Mouse (Mus musculus) layer of hippocampus, adult 9-10 months (tissue): ENCODE measurements around the gene Ptprd.

Experiments
- DNase-seq: peaks from one replicate; pipeline ENCODE4 v3.0.0; 2022; ENCODE audit warnings: low spot score

Gene Ptprd

GRCm38 (mm10) chr4:76913532-76914150 is 1298.1 kb downstream of the Ptprd start:
- no peak for DNase-seq

DNA sequence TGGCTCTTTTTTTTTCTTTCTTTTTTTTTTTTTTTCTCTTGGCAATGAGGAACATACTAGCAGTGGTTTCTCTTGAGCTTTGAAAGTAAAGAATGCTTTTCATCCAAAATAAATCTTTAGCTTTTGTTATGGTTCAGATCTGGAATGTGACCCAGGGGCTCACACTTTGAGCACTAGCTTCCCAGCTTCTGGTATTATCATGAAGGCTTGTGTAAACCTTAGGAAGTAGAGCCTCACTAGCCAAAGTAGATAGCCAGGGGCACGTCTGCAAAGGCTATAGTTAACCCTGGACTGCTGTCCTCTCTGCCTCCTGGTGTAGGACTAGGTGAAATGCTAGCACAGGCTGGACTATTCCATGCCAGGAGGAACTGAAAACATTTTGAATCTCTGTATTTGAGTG is 1310.1 kb downstream of the Ptprd start:
- no peak for DNase-seq

- no peak for DNase-seq
Observed at GRCm38 (mm10) chr4:76889669-76890068, 1322.1 kb downstream of the Ptprd start.

DNA sequence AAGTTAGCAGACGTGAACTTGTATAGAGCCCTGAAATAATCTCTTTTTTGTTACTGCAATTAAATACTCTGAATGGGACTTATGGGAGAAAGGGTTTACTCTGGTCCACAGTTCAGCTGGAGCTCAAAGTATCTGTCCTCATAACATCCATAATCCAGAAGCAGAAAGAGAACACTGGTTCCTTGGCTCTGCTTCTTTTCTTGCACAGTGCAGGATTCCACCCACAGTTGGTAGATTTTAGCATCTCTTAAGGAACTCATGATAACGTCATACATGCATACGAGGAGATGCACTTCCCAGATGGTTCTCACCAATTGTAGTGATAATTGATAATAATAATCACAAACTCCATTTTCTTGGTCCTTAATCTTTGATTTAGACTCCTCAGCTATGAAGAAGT is 1330.2 kb downstream of the Ptprd start:
- DNase-seq: no peak

- DNase-seq: no peak
Observed at GRCm38 (mm10) chr4:76870971-76871370, 1340.8 kb downstream of the Ptprd start.

DNA sequence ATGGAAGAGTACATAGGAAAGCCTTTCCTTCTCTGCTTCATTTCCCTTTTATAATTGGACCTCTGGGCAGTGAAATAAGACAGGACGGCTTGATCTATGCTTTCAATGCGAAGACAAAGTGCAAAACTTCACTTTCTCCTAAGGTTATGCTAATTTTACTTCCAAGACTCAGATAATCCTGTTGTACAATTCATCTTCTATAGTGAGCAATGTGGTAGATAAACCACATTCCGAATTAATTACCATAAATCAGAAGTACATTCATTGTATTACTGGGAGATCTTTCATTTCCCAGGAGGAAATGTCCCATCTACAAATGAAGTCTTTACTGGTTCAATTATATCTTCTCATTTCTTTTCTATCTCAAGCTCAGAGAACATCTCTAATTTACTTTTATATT is 1346.2 kb downstream of the Ptprd start:
- no peak for DNase-seq

- DNase-seq: no peak
Observed at GRCm38 (mm10) chr4:76846265-76846664, 1365.5 kb downstream of the Ptprd start.

DNA sequence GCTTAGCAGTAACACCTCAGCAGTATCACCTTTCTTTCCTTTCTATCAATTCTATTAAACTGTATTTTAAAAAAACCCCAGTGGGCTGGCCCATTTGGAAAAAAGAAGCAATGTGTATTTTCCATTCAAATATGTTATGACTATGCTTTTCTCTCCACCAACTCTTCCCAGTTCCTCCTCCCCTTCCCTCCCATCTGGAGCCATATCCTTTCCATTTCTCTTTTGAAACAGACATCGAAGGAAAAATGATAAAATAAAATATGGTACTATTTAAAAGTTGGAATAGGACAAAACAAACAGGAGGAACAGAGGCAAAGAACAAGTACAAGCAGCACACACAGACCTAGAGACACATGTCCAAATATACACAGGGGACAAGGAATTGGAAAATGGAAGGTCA is 1372.7 kb downstream of the Ptprd start:
- no peak for DNase-seq

DNA sequence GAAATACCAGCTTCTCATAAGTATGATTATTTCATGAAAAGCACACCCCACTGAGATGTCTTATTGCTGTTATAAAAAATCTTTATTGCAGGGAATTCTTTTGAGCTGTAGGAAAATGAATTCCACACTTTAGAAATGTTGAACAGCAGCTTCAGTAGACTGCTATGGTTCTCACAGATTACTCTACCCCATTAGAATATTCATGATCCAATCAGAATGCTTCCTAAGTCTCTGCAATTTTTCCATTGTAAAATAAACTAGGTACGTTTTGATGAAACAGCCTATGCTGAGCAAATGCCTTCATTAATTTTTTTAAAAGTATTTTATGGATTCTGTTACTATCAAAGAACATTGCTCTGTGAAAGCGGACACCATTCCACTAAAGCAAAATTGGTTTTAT is 1399.6 kb downstream of the Ptprd start:
- no peak for DNase-seq

DNA sequence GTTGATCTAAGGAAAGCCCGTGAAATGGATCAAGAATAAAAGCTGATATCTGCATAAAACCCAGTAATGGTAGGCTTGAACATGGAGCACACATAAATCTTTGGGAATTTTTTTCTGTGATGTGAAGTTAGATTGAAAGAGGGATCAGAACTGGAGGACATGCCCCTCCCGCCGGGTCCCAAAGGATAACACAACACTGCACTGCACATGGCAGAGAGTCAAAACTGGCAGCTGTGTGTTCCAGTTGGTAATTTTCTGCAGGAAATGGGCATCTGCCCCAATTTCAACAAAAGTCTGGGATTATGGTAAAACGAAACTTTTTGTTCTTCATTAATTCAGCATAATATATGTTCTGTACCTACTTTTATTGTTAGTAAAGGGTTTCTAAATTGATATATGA is 1409.1 kb downstream of the Ptprd start:
- DNase-seq: no peak

DNA sequence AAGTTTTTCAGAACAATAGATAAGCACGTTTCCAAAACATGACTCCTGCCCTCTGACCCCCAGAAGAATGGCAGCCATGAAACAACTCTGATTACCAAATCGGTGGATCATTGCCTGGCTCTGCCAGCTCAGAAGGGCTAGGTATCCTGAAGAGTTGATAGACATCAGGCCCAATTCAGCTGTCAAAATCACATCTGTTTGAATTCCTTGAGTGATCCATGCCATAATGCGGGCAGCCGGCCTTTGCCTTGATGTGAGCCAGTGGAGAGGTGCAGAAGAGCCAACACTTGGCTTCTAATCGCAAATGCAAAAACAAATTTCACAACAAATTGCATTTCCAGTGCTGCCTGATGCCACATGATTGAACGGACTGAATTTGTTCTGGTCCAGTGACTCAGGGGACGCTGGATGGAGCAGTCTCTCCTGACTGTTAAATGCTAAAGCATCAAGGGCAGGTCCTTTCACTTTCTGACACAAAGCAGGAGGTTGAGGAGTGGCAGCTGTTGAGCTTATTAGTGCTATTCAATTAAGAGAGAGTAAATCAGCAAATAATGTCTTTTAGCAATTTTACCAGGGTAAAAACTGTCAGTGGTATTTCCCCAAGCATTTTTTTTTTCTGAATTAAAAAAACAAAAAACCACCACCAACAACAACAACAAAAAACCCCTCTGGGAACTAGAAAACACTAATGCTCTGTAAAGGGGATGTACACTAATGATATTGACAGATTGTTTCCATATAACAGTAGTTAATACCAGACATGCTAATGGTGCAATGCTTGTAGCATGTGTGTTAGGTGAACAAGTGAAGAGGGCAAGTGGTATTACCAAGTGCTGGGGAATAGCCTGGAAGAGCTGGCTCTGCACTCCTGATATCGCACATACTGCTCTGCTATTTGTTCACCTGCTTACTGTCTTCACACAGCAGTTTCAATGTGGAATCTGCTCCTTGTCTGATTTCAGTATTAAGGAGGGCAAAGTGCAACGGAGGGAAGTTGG is 1413.5 kb downstream of the Ptprd start:
- DNase-seq: no peak

GRCm38 (mm10) chr4:76785389-76785788 is 1426.4 kb downstream of the Ptprd start:
- no peak for DNase-seq

DNA sequence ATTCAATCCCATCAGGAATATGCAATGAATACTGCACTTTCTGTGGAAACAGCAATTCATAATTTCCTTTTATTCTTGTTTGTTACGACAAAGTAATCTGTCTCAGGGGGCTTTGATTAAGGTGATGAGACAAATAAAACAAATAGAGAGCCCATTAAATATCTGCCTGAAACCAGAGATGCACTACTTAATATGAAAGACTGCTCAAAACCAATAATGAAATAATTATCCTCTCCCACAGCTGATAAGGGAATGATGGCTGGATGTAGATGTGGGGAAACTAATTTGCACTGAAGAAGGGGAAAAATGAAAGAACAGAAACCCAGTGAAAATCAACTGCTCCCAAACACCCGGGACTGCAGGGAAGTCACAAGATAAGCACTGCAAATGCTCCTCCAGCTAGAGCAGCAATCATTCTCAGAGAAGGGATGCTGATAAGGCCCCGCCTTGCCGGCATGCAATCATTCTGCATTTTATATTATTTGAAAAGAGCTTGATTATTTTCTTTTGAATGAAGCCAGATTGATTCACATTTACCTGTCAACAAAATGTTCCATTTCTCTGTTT is 1432.1 kb downstream of the Ptprd start:
- DNase-seq: no peak

DNA sequence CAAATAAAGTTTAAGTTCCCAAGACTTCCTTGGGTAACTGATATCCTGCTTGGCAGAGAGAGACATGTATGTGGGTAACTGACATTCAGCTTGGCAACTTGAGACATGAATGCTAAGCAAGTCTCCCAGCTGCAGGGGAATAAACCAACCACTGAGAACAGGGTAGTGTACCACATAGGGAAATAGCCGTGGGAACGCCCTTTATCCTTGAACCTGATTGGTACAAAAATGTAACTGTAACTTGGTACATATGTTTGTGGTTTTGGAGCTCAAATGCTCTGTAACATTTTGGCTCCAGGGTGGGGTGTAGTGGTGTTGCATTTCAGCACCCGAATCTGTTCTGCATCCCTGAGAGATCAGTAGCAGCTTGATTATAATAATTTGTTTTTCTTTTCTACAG is 1444.8 kb downstream of the Ptprd start:
- DNase-seq: no peak

DNA sequence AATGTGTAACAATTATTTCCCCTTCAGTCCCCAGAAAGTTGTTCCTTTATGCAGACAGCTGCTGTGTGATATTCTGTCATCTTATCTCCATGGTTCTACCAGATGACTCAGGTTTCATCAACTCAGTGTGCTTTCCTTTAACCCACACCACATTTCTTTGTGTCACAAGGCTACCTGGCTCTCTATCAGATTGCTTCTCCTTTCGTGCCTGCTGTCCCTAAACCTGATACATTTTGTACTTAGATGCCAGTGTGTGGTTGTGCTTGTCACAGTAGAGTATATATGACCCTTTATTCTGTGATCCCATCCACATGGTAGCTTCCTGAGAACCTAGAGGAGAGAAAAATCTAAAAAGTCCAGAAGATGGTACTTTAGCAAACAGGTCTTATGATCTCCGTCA is 1445.3 kb downstream of the Ptprd start:
- no peak for DNase-seq

- no peak for DNase-seq
Observed at GRCm38 (mm10) chr4:76750709-76751108, 1461.1 kb downstream of the Ptprd start.

DNA sequence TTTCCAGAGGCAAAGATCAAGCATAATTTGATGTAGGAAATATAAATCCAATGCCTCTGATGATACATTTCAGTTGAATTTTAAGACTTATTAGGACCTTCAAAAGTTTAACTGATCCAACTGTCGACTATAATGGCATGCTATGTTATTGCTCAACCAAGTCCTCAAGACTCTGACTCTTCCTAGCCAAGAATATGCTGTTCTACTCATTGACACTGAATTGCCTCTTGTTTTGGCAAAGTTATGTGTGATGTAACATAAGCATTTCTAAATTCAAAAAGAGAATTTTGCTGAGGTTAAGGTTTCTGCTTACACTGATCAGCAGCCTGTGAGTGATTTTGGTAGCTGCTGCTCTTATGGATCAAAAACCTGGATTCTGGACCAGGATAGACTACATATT is 1475.9 kb downstream of the Ptprd start:
- DNase-seq: no peak

GRCm38 (mm10) chr4:76675726-76676125 is 1536.0 kb downstream of the Ptprd start:
- no peak for DNase-seq

GRCm38 (mm10) chr4:76673224-76673623 is 1538.5 kb downstream of the Ptprd start:
- DNase-seq: peak; percentile 7

- DNase-seq: no peak
Observed at GRCm38 (mm10) chr4:76672653-76673052, 1539.1 kb downstream of the Ptprd start.

DNA sequence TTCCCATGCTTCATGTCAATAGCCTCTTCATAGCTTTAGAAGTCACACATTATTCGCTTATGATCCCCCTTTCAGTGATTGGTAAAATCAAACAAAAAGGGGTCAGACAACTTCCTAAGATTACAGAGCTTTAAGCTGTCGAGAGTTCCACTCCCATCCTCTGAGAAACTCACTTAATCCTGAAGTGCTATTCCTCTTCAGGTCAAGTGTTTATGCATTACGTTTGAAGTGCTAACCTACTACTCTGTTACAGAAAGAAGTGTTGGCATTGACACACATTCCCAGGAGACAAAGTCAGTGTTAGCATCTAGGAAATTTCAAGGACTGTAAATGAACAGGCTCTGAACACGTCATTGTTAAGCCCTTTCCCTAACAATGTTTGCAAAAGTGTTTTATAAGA is 1550.0 kb downstream of the Ptprd start:
- no peak for DNase-seq

DNA sequence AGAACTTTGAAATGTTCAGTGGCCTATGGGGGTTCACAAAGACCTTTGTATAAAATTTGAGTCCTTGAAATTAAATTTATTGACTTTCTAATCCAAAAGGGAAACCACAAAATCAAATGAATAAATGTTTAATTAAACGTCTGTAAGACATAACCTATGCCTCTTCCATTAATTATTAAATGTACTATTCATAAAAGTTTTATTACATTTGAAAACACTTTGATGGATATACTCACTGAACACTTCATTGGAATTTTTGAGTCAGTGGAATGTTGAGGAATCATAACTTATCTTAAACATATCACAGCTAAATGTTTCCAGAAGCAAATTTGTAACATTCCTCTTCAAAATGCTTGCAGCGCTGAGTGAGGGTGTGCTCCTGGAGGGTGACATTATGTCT is 1551.6 kb downstream of the Ptprd start:
- DNase-seq: no peak

GRCm38 (mm10) chr4:76656734-76657133 is 1555.0 kb downstream of the Ptprd start:
- DNase-seq: no peak
